Mouse (Mus musculus) lung, postnatal 36 days (tissue): ENCODE measurements around the gene Chd1l.

ENCODE experiments used
- DNase-seq: peaks from one replicate; pipeline ENCODE4 v3.0.0; 2022; ENCODE audit warnings: mixed read lengths

Chd1l gene

GRCm38 (mm10) chr3:97609845-97610410, at the start of gene Chd1l:
Chd1l (minus strand) TSS chr3:97610203.
- DNase-seq = peak; percentile 94

DNA sequence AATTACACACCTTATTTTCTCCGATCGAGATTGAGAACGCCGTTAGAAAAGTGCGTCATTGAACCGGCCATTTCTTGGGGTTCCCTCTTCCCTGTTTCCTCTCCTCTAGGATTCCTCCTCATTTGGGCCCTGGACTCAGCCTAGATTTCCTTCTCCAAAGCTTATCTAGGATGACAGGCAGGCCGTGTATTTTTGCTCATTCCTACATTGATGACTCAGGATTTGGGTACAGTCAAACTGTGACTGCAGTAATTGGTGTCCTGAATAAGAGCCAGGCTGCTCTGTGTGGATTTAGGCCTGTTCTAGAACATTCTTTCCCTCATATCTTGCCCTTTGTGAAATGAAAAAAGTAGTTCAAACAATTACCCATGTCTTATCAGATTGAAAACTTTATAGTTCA, 49.7 kb upstream of the Chd1l start:
- no peak for DNase-seq

- no peak for DNase-seq
Observed at GRCm38 (mm10) chr3:97658426-97659193, 48.6 kb upstream of the Chd1l start.

DNA sequence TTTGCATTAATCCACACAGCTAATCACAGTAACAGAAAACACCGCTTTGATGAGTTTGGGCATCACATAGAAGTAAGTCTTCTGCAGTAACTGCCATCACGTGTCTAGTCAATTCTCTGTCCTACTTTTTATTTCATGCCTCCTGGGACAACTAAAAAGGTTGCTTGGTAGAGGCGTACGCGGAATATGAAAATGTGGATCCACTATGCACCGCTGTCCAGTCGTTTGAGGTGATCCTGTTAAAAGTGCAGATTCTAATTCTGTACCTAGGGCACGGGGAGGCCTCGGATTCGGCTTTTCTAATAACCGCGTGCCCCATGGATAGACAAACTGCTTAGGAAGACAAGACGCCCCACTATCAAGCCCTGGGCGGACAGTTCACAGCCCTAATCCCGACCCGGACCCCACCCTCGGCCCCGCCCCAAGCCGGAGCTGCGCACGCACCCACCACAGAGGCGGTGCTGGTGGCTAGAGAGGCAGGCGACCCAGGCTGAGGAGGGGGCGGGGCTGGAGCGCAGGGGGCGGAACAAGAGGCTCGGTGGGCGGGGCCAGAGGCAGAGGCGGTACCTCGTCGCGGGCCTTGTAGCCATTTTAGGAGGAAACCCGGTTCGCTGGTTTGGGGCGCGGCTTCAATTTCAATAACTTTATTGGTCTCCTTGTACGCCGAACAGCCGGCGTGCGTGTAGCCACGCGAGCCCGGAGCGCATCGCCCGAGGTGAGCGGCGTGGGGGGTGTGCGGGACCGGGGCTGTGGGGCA, 47.8 kb upstream of the Chd1l start, which contains the start of gene Prkab2:
Prkab2 (plus strand) TSS at position 539 of the 757 bp plus-strand sequence.
- peak; percentile 99 for DNase-seq

GRCm38 (mm10) chr3:97654901-97655300, 44.9 kb upstream of the Chd1l start:
- DNase-seq = peak; percentile 57

GRCm38 (mm10) chr3:97653781-97654180, 43.8 kb upstream of the Chd1l start:
- DNase-seq = no peak

GRCm38 (mm10) chr3:97651604-97652003, 41.6 kb upstream of the Chd1l start:
- no peak for DNase-seq

GRCm38 (mm10) chr3:97649469-97649868, 39.5 kb upstream of the Chd1l start:
- DNase-seq = no peak

- no peak for DNase-seq
Observed at GRCm38 (mm10) chr3:97649022-97649421, 39.0 kb upstream of the Chd1l start.

DNA sequence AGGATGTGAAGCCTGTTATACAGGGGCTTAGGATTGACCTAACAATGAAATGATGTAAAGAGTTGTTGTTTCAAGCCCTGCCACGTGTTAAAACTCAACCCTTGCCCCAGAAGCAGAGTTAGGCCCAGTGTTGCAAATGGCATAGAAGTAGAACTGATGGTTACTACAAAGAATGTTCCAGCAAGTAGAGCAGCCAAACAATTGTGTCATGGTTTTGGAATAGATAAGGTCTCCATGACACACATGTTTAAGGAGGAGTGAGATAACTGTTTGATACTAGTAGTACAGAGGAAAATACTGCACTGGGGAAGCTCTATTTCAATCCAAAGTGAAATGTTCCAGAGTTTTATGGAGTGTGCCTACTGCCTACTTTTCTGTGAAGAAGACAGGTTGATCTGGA, 38.5 kb upstream of the Chd1l start:
- DNase-seq = no peak

DNA sequence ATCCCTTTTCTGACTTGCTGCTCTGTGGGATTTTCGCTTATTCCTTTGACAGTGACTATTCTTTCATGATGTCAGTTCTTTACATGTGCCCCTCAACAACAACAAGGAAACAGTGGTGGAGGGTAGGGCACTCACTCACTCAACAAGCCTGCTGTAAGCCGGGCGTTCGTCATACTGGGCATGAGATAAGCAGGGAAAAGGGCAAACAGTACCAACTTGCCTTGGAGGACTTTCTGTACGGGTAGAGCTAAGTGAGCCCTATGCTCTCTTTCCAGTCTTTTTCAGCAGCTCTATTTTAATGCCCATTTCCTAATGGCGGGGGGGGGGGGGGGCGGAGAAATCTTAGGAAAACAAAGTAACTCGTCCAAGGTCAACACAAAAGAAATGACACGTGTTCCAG, 32.0 kb upstream of the Chd1l start:
- no peak for DNase-seq

DNA sequence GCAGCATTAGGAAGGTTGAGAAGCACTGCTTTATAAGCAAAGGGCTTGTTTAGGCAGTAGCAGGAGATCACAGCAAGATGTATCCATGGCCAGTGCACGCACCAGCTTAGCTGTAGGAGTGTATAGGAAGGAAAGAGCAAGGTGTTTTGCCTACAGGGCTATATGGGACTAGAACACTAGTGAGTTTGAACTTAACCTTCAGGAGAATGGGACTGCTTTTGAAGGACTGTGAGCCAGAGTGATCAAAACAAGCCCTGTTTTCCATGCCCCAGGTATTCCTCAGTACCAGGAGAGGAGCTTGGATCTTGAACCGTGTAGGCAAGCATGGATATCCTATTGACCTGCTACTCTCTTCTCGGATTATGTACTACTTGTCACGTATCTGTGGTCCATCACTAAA, 31.4 kb upstream of the Chd1l start:
- no peak for DNase-seq

DNA sequence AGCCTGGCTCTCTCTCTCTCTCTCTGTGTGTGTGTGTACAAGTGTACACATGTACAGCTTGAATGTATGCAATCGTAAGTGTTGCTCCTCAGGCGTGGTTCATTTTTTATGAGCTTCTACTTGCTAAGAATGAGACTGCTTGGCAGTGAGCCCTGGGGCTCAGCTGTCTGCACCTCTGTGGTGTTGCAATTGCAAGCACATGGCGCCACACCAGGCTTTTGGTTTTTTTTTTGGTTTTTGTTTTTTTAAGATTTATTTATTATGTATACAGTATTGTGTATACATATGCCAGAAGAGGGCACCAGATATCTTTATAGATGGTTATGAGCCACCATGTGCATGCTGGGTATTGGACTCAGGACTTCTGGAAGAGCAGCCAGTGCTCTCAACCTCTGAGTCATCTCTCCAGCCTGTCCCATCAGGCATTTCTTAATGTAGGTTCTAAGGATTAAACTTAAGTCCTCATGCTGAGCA, 24.3 kb upstream of the Chd1l start:
- peak; percentile 74 for DNase-seq

GRCm38 (mm10) chr3:97633456-97633855, 23.5 kb upstream of the Chd1l start:
- DNase-seq = no peak

GRCm38 (mm10) chr3:97631258-97631860, 21.4 kb upstream of the Chd1l start:
- DNase-seq = peak; percentile 12

- DNase-seq = no peak
Observed at GRCm38 (mm10) chr3:97630746-97631145, 20.7 kb upstream of the Chd1l start.

DNA sequence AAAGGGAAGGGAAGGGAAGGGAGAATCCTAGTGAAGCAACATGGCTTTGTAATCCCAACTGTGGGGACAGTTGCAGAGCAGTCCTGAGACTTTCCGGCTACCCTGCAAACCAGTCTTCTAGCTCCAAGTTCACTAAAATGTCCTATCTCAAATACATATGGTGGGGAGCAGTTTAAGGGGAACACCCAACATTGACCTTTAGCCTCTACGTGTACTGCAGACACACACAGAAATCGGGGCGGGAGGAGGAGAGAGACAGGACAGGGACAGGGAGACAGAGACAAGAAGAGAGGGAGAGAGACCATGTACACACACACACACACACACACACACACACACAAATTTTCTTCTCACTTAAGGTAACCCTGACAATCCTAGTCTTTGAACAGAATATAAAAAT, 19.9 kb upstream of the Chd1l start:
- no peak for DNase-seq

DNA sequence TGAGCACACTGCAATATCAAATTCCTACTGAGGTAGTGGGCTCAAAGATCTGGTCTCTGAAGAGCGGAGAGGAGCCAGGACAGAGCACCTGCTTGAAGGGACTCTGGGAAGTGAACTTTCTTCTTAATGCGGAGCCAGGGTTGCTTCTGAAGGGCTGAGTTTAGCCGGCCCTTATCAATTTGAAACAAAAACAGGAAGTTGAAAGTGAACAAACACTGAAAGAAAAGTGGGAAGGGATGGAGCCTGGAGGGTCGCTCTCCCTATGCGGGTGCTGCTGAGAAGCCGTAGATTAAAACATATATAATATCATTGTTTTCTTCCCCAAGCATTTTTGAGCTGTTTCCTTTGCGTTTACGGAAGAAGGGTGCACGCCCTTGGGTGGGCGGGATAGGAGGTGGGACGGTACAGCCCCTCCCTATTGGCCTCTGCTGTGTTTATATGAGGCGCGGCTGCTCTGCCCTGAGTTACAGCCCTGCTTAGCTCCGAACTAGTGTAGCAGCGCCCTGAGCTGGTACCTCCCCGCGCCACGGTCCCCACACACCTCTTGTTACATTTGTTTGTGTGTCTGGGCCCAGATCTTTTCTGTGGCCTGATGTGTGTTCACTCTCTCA, 18.5 kb upstream of the Chd1l start, which contains the start of gene Fmo5:
Fmo5 (plus strand) TSS at position 414 of the 611 bp plus-strand sequence.
- DNase-seq = peak; percentile 92

GRCm38 (mm10) chr3:97627893-97628292, 17.9 kb upstream of the Chd1l start:
- DNase-seq = peak; percentile 12

GRCm38 (mm10) chr3:97624611-97625010, 14.6 kb upstream of the Chd1l start:
- no peak for DNase-seq

DNA sequence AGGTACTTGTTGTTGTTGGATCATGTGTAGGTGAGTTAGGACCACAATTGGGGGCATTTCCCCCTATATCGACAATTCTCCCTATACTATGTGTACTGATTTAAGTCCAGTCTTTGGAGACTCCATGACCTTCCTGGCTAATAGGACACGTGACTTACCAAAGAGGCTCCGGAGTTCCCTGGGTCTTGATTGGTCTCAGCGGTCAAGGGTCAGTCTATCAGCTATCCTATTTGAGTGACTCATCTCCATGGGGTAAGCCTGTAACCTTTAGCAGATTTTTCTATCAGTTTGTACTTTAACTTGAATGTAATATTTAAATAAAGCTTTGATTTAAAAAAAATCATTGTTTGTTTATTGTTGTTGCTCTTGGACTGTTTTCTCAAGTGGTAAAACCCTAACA, 10.7 kb upstream of the Chd1l start:
- no peak for DNase-seq

DNA sequence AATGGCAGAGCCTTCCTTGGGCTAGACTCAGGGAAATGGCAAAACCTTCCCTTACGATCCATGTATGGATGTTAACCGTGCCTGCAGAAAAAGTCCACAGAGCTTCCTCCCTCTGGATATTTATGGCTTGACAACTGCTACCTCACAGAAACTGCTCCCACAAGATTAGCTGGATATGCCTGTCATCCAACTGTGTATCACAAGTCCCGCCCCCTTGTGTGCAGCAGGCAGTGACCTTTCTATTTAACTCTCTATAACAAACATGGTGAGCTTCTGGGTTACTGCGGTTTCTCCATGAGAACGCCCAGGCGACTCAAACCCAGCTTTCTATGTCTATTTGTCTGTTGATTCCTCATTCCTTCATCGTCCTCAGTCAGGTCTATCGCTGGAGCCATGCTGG, 7.9 kb upstream of the Chd1l start:
- no peak for DNase-seq
